Mouse (Mus musculus) cerebellum, adult 9-10 months (tissue): ENCODE measurements at regions not wholly inside any gene's neighbourhood (a gene's known extent, or its start where the extent isn't known, plus 50 kb on each side); places are given as distances from the start of the nearest gene placed in this dataset.

Source experiments
- DNase-seq: peaks from one replicate; pipeline ENCODE4 v3.0.0; 2022

DNA sequence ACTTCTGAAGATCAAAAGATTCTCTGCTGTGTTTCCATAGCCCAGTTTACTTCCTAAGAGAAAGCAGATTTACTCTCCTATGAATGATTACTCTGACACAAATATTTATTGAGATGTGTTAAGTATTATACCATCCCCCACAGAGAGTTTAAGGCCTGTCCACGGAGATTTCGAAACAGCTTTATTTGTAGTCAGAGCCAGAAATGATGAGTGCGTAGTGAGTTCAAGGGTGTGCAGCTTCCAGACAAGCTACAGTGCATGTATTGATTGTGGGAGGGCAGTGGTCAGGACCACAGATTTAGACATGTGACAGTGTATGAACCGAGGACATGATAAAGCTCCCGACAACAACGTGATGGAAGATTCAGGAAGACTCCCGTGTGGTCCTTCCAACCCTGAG lies 126.8 kb downstream of the Hlx start:
- no peak for DNase-seq

DNA sequence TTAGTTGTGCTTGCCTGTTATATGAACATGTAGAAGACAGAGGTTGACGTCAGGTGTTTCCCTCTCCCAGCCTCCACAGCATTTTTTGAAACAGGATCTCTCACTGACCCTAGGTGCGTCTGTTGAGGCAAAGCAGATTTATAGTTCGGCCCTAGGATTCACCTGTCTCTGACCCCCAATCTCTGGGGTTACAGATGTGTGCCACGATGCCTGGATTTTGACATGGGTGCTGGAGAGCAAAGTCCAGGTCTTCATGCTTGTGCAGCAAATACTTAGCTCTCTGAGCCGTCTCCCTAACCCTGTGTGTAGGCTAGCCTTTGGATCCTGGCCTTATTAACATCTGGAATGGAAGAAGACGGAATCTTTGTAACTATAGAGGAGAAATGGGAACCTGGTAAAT lies 129.3 kb downstream of the Hlx start:
- DNase-seq = no peak

DNA sequence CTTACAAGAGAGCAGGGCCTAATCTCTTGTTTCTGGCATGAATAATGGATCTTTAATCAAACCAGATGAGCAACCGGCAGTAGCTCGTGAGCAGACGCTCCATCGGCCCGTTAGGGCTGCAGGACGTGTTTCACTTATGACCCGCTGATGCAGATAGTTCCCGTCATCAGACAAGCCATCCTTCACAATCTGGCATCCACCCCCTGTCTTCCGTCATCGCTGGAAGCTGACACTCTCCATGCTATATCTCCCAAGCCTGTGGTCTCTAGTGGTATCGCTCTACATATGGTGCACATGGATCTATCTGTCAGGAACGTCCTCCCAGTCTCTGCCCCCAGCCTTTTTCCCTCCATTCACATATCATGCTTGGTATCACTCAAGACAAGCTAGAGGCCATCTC lies 137.0 kb downstream of the Hlx start:
- DNase-seq = no peak

DNA sequence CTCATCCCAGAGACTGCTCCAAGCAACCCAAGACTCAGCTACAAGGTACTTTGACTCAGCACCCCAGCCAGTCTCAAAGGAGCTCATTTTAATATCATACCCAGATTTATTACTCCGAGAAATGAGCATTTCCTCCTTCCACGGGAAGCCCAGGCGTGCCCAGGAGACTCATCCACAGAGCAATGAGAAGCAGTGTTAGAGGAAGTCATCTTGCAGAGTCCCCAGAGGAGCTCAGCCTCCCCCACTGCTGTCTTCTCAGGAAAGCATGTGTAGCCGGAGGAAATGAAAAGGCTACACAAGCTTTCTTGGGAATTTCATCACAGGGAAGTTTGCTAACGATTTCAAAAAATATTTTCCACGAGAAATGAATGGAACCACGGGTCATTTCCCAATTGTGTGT lies 141.8 kb downstream of the Hlx start:
- no peak for DNase-seq

DNA sequence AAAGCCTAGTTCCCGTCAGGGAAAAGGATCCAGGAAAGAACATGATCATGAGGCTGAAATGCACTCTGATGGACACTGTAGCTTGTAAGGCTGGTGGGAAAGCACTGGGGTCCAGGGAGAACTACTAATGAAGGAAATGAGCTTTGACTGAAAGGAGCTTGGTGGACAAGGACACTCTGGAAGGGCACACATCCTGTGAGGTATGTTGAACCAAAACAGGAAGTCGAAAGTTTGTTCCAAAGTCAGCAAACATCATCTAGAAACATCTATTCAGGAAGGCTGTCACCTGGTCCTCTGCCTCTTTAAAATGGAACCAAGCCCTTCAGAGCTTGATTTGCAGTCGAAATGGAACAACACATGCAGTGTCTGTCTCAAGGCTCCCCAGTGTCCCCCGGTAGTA lies 143.1 kb downstream of the Hlx start:
- DNase-seq = no peak

DNA sequence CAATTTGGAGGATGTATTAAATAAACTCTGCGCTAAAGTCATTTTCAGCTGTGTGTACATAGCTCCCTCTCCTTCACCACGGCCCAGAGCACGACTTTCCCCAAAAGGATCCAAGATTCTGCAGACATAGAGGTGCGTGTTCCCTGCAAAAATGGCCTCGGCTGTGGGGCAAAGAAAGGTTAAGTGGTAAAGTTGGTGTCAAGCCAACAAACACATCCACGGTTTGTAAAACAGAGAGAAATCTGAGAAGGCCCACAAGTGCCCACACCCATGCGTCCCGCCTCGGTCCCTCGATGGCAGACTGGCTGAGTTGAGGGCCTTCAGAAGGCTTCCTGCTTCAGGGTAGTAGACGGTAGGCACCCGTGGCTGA lies 147.9 kb downstream of the Hlx start:
- DNase-seq = no peak

DNA sequence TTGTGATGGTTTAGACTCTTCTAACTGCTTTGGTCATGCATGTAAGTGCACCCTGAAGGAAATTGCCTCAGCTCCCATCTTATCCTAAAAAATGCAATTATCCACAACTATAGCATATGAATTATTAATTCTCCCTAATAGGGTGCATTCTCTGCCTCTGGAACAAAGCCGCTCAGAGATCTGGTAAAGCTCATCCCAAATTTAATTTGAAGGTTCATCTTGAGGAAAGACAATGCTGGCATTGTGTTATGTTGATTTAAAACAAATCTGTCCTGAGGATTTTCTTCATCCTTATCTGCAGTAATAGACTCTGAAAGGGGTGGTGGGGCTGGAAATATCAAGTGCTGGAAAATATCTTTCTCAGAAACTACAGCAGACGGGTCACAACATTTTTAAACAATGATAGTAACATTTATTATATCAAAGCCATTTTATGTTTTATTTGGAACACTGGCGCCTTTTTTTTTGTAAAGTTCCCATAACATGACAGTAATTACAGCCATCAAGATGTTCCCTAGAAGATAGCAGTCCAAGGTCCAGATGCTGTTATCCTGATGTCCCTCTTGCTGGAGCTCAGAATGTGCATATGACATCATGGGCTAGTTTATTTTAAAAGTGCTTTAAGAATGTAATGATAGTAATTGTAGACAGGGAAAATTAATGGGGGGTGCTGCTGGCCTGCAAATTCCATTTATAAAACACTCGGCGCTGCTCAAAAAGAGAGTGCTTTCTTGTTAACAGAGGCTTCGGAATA lies 148.5 kb downstream of the Hlx start:
- DNase-seq = no peak

DNA sequence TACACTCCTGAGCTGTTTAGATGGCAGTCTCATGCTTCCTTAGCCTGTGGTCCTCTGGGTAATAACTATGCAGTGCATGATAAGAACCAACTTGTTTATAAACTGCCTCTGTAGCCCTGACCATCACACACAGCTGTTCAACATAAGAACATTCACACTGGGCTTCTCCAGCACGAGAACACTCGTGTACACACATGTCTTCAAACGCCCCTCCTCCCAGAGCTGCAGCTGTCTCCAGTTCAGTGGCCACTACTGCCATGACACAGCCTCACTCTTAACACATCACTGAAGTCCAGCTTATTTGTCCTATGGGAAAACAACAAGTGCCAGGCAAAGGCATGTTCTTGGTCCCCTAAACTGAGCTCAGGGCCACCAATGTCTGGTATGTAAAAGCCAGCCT lies 152.9 kb downstream of the Hlx start:
- no peak for DNase-seq

DNA sequence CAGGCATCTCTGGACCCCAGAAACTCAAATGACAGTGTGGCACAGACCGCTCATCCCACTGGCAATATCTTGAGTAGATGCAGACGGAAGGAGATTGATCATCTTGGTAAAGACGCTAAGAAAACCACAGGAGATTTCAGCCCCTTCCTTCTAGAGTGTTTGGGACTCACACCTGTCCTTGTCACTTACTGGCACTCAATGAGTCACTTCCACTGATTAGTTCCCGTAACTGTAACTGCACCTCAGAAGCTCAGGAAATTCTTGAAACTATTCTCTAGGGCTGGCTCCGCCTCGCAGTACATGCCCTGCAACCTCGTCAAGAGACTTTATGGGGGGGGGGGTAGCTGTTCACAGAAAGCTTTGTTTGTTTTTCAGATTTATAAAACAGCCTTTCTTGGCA lies 155.9 kb downstream of the Hlx start:
- no peak for DNase-seq

DNA sequence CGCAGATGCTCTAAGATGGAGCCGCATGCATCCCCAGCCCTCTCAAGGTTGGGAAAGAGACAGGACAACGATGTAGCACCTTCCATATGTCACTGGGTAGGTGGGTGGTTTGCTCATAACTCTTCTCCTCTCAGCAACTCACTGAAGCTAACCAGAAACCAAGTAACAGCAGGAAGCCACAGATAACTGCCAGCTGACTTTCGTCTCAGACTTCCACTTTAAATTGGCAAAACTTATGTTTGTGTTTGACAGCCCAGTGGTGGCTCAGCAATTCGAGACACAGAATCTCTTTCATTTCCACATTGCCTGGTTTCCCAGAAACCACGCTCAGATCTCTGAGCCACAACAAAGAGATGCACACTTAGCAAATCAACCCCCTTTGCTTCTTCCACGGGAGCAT lies 159.1 kb downstream of the Hlx start:
- no peak for DNase-seq

DNA sequence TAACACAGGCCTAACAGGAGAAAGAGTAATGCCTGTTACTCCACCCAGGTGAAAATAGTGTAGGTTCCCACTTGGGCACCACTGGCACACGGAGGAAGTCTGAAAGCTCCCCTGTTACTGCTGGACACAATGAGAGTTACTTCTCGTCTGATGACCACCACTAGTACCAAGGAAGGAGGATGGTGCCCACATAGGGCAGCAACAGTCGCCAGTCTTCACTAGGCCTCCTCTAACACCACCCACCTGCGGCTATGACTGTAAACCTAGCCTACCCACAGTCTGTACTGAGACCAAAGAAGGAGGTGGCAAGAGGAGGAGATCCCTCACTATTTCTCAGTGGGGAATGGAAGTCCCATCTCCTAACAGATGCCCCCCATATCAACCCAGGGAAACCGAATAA lies 161.7 kb downstream of the Hlx start:
- DNase-seq = no peak

DNA sequence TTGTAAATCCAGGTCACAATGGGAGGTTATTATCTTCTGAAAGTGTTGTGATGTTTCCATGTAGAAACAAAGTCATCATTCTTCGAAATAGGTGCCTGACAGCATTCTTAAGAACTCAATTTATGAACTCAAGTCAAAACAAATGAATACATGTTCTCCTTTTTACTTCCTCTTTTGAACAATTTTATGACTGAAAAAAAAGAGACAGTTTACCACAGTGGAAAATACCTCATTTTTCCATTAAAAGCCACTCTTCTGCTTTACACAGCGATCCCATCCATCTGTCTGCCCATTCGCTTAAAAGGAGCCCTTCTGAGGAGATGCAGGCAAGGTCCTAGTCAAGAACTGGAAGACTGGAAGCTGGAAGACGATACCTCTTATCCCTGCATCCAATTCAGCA lies 169.5 kb downstream of the Hlx start:
- no peak for DNase-seq

DNA sequence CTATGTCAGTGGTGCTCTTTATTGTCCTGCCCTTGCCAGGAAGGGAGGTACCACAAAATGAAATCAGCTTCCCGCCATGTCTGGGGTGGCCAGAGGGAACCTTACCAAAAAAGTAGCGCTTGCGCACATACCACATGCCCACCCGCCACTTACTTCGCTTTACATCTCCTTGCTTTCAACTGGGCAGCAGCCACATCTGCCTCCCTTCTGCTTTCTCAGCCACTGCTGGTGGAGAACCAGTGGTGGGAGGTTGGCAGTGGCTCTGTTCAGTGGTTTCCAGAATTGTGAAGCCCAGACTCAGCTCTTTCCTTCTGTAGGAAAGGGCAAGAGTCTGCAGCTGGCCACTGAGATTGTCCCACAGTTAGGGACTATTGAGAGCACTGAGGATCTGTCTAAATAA lies 170.2 kb downstream of the Hlx start:
- DNase-seq = no peak

DNA sequence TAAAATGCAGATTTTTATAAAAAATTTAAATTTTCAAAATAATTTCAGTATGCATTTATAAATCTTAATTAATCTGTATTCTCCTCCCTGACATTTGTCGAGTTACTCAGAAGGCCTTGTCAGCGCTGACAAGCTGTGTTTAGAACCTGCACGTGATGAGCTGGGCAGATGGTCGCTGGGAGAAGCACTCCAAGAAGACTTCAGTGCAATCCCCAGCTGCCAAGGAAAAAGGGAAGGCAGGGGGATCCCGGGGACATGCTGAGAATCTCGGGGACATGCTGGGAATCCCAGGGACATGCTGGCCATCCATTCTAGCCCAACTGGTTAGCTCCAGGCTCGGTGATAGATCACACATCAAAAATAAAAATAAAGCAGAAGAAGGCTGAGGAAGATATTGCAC lies 172.9 kb downstream of the Hlx start:
- no peak for DNase-seq

DNA sequence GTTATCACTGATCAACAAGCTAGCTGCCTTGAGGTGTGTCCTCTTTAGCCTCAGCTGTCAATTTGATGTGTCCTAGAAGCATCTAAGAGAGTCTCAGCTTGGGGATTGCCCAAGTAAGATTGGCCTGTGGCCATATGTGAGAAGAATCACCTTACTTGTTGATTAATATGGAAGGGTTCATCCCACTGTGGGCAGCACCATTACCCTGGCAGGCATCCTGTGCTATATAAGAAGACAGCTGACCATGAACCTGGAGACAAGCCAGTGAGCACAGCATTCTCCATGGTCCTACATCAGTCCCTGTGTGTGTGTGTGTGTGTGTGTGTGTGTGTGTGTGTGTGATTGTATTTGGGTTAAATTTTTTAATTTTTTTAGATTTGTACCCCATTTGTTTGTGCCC lies 178.6 kb downstream of the Hlx start:
- DNase-seq = no peak

DNA sequence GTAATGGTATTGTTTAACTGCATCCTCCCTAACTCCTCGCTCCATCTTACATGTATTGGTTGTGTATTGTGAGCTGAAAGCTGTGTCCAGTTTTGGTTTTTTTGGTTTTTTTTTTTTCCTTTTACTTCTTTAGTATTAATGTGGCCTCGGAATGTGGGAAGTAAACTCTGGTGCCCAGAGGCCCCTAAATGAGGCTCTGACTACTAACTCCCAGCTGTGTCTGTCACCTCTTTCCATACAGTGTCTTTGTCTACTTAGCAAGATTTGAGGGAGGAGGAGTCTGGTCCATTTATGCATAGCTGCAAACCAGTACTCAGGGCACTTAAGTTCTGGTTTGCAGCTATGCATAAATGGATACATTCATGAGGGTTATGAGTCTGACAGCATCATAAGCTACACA lies 181.9 kb downstream of the Hlx start:
- no peak for DNase-seq

DNA sequence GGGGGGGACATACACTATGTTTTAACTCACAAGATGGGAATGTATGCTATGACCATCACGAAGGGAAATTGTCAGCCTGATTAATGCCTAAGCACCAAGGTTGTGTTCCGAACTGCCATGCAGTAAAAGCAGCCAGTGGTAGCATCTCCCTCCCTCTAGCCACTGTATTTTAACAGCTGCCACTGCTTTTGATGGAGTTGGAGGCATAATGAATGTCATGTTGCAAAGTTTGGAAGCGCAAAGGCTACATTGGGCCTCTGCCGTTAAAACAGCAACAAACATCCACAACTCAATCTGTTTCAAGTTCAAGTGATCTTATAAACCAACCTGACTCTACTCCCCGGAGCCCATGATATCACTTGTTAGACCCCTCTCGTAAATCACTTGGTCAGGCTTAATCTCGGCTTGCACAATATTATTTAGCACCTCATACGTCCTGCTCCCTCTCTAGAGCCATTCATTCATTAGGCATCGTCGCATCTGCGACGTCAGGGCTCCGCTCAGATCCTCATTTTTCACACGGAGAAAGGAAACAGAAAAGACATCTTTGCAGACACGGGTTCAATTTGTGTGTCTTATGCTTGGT lies 184.7 kb downstream of the Hlx start:
- DNase-seq = no peak

DNA sequence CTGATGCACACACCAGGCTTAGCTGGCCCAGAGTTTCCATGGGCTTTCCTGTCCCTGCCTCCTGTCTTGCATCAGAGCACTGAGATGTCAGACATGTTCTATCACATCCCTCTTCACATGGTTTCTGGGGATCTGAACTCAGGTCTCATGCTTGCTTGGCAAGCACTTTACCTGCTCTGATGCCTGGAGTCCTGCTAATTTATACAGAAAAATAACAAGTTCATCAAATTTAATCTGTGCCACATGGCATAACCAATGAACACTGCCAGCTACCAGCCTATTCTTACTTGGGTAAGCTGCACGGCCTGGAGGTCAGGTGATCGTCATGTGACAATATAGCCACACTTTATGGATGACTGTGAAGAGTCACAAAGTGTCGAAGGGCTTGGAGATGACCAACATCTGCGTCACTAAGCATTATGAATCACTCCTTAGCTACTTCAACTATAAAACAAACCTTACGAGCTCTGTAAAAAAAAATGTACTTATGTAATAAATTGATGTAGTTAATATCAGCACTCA lies 186.2 kb downstream of the Hlx start:
- DNase-seq = no peak

DNA sequence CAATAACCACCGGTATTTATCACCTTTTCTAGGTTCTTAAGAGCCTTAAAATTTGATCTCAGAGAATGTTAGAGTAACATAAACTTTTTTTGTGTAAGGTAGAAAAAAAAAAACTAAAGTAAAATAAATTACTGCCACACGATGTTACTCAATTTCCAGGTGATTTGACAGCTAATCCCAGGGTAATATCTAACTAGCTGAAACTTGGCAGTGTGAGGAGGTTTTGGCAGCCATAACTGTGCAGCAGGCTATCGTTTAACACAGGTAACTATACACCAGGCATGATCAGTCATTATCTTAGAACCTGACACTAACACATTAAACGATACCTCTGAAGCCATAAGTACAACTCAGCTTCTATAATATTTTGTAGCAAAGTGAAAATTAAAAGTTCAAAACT lies 187.3 kb downstream of the Hlx start:
- no peak for DNase-seq

DNA sequence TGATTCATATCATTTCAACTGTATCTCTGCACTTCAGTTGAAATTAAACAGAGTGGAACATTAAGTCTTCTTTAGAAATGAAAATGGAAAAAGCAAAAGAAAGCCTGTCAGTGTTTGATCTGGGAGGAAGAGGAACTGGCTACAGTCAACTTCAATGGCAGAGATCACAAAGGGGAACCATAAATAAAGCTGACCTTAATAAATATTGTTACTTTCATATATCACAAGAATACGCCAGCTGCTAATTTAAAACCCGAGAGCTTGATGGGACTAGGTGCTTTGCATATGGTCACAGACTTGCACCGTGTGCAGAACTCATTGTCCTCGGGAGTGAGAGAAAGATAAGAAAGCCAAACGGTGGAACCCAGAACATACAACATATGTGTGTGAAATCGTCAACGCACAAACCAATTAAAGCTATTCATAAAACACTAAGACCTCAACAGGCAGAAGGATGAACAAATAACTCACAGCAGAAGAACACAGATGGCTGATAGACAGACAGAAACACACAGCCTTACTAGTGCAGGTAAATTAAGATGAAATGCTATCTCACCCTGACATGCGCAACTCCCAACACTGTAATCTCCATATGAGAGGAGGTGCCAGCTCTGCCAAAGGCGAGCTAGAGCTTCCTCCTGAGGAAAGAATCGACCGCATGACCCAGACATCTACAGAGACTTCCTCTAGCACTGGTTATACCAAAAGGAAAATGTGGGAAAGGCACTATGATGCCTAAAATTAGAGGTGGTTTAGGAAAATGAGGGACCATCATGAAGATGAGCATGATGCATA lies 189.9 kb downstream of the Hlx start:
- DNase-seq = no peak

DNA sequence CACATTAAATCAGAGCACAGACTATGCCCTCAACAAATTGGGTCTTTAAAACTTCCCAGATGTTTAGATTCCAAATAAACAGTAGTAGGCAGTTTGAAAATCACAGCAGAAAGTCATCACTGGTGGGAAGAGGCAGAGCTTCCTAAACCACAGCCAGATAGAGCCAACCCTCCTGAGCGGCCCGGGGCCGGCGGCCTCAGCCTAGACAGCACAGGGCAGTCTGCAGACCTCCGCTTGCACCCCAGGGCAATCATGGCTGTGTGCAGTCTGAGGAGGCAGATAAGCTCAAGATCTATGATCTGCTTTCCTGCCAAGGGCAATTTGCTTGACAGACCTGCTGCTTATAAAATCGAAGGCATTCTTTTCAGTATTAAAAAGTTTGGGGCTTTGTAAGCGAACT lies 192.6 kb downstream of the Hlx start:
- no peak for DNase-seq

DNA sequence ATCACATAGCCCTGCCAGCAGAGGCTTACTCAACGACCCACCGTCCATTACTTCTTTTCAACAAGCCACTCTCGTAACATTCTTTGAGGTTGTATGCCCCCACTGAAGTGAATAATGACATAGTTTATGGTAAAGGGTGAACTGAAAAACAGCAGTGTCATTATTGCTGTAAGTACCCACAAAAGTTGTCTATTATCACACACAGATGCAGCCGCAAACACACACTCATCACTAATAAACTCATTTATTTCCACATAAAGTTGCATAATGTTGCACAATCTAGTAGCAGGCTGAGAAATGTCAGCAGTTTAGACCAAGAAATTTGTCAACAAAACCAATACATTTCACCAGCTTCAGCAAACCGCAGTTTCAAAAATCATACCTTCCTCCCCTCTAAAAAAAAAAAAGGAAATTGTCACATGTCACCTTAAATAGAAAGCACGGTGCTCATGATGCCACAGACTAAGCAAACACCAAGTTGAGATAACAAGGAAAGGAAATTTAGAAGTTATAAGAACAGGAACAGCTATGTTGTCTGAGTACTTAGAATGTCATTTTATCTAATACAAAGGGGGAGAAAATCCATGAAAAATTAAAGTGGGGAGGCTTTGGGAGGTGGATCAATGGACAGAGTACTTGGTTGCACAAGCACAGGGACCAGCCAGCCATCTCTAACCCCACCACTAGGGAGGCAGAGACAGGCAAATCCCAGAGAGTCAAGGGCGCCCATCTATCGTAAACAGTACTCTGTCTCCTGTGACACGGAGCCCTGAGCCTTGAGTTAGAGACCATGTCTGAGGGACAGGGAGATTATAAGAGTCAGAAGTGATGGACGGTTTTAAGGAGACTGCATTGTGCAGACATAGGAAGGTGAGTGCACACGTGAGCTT lies 195.9 kb downstream of the Hlx start:
- DNase-seq = no peak

DNA sequence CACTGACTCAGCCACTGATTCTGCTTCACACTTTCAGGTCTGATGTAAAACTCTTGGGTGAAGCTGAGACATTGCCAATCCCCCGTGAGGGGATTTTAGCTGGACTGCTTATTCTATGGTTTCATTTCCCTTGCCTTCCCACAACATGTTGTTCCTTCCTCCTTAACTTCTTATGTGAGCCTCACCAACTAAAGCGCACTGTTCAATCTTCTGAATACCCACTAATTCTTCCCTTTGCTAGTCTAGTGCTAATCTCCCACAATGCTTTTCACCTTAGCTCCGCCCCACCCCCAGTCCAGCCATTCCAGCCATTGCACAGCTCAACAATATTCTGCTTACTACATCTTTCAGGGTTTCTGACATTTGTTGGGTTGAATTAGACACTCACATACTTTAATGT lies 196.7 kb downstream of the Hlx start:
- DNase-seq = no peak
